Mouse (Mus musculus) urinary bladder, postnatal 14 days (tissue): Measurements from ENCODE around the gene Babam2.
"Not testable (repeated sequence)": the region's sequence is repeated elsewhere in the genome, so short reads cannot be mapped to it uniquely, and the experiment has no call there.

Source experiments
- DNase-seq: peaks from one replicate; pipeline ENCODE4 v3.0.0; 2021; ENCODE audit warnings: low spot score

The Babam2 gene

DNA sequence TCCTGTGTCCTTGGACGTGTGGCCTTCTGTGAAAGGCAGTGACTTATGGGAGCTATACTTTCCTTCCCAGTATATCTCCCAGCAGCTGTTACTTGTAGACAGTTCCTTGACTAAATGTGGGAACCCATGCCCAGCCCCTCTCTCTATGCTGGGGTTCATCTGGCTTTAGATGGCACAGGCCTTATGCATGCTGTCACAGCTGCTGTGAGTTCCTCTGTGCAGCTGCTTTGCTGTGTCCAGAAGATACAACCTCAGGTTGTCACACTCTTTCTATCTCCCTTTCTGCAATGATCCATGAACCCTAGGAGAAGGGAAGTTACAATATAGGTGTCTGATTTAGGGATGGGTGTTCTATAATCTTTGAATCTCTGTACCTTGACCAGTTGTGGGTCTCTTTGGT is 132.1 kb downstream of the Babam2 start:
- no peak for DNase-seq

DNA sequence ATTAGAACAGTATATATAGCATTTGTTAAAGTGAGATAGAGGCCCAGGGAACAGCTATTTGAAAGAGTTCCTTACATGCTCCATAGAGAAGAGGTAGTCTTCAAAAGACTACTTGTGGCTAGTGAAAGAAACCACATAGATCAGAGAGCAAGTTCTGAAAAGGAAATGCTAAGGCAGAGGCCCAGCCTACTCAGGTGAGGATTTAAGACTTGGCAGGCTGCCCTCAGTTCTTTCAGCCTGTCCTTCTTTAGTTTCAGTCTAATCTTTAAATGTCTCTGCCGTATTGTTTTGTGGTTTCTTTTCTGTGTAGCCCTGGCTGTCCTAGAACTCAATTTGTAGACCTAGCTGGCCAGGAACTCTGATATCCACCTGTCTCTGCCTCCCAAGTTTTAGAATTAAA is 134.1 kb downstream of the Babam2 start:
- DNase-seq, result peak; percentile 47

DNA sequence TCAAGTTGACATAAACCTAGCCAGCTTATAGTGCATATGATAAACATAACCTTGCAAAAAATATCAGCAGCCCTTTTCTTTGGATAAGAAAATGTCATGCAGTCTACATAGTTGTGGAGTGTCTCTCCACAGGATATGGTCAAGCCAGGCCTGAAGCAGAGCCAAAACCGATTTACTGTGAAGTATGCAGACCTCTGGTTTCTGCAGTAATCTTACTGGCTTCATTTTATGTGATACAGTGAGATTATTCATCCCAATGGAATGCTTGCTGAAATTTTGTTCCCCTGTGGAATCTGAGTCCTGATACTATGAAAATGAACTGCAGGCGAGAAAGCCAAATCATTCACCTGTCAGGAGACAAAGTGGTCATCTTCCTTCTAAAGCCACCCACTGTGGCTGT is 138.2 kb downstream of the Babam2 start:
- DNase-seq, result no peak

DNA sequence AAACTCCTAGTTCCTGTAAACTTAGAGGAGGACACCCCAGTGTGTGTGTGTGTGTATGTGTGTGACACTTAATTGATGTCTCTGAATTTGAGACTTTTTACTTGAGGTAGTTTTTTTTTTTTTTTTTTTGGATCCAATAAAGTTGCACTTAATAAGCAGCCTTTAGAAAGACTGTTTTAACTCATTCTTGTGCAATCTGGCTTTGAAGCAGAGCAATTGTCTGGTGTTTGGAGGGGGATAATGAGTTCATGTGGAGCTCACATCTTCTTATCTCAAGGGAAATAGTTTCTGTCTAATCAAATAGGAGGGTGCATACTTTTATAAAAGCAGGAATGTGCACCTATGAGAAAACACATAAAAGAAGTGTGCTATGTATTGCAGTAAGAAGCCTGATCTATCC is 142.5 kb downstream of the Babam2 start:
- no peak for DNase-seq

DNA sequence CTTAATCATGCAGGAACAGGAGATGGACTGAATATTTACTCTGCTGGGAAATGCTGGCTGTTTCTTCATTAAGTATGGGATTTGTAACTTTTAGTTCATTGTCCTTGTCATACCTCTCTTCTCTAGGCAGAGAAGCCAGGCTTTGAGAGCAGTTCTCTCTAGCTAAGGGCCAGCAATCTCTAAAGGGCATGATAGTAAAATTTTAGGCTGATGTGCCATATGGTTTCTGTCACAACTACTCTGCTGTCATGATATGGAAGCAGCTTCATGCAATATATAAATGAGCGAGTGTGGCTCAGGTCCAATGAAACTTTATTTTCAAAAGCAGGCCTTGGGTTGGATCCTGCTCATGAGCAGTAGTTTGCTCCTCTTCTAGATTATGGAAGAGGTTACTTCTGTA is 142.9 kb downstream of the Babam2 start:
- no peak for DNase-seq

DNA sequence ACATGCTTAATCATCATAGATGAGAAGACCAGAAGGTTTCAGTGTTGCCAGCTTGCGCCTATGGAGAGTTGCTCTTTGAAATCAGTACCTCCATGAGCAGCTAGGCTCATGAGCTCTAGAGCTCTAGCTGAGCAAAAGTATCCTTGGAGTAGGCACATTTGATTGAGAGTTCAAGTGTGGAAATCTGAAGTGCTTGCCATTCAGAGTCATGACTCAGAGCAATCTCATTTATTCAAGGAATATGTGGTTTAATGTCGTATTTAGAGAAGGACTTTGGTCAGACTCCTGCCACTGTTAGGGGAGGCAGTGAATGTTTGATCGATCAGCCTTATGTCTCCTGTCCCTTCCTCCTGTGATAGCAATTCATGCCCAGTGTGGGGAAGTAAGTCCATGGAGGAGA is 147.4 kb downstream of the Babam2 start:
- no peak for DNase-seq

DNA sequence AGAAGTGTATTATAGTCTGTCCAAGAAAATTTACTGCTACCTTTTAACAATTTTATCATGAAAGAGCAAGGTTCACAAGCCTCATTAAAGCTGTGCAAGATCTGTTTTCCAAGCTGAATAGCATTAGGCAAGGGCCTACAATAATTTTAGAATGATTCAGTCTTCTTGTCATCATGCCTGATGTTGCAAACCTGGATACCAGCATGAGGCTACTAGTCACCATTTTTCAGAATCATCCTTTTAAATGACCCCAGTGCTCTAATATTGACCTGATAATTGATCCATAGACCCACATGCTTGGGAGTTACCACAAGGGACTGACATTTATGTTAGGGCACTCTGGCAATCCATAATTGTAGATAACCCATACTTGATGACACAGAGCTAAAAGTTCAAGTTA is 149.5 kb downstream of the Babam2 start:
- DNase-seq, result no peak

DNA sequence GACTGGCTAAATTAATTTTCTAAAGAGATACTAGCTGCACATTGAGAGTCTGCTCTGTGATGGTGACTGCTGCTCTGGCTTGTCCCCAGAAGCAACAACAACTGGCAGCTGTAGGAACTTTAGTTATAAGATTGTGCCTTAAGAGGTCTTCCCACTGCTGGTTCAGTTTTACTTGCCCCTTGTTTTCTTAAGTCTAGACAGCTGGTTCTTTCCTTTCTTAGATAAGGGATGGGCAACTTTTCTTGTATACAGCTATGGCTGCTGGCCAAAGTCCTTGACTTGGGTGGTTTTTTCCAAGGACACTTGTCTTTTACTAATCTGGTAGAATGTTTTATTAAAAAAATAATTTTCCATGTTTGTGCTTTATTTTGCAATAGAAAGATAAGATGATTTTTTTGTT is 151.5 kb downstream of the Babam2 start:
- no peak for DNase-seq

DNA sequence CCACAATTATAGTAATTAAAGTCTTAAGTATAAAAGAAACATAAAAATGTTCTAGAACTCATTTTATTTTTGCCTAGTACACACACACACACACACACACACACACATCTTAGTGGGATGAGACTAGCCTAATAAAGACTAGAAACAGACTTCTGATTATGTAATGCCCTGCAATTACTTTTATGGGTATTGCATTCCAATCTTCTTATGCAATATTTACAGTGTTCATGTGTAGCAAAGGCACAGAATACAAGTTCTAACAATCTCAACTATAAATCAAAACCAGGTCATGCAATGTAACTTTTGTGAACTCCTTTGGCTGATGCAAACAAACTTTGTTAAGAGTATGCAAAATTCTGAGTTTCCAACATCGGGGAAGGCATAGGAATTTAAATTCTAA is 155.3 kb downstream of the Babam2 start:
- DNase-seq, result no peak

DNA sequence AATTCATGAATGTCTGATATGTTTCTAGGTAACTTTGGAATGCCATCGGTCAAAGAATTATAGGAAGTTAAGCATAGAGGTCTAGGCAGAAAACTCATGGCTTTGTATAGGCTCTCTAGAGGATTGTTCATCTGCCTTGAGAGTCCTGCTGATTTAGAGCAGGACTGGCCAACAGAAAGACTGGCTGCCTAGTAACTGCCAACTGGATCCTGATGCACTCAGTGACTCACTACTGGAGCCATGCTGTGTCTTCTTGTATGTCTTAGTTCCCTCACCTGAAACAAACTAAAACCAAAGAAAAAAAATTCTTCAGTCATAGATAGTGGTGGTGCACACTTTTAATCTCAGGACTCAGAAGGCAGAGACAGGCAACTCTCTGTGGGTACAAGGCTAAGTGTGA is 156.3 kb downstream of the Babam2 start:
- no peak for DNase-seq

DNA sequence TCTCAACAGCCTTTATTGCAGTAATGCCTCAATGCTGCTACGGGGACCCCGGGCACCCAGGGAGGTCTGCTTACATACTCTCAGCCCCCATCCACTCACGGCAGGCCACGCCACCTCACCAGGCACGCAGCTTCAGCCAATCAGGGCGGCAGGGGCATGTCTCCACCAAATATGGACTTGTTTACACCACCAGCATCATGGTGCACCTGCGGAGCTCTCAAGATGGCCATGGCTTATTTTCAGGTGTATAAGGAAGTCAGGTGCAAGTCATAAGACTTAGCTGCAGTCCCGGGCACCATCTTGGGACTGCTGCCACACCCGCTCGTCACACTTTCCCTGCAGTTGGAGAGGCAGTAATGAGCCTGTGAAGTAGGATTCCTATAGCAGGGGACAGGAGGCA is 161.4 kb downstream of the Babam2 start:
- DNase-seq, result not testable (repeated sequence)

DNA sequence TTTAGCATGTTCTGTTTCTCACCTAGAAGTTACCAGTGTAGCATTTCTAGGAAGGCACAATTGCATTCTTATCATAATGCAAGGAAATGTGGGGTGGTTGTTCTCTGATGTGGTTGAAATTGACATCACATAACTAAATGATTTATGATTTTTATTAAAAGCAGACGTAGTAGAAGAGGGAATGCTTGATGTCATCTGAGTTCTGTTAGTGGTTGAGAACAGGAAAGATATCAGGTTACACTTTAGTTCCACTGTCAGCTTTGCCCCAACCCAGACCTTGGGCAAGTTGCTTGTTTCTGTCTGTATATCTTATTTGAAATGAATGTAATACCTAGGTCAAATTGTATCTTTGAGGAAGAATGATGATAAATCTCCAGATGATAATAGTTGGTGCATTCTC is 162.9 kb downstream of the Babam2 start:
- no peak for DNase-seq

DNA sequence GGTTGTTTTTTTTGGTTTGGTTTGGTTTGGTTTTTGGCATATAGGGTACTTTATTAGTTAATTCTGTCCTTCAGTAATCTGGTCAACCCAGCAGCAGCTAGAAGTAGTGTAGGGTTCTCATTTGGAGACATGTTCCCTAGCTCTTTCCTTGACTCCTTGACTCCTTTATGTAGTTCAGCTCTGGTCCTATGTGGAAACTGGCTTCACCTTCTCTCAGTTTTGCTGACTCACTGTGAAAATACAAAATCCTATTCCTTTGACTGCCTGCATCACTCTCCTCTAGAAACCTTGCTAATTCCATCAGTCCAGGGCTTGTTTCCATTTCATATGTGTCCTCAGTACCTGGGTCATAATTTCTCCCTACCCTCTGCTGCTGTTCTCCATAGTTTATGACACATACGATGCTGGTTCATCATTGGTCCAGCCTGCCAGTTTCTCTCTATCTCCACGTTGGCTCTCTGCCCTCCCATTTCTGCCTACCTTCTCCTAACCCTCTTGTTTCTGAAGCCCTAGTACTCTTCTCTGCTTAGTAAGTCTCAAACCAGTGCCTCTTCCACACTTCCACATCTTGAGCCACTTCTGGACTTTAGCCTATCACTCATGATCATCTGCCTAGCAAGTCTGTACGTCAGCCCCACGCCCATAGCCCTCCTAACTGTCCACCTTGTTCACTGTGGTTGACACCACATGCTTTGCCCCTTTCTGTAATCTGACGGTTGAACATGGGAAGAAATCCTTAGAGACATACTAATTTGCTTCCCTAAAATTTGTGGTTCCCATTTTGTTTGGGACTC is 163.5 kb downstream of the Babam2 start:
- DNase-seq, result no peak

DNA sequence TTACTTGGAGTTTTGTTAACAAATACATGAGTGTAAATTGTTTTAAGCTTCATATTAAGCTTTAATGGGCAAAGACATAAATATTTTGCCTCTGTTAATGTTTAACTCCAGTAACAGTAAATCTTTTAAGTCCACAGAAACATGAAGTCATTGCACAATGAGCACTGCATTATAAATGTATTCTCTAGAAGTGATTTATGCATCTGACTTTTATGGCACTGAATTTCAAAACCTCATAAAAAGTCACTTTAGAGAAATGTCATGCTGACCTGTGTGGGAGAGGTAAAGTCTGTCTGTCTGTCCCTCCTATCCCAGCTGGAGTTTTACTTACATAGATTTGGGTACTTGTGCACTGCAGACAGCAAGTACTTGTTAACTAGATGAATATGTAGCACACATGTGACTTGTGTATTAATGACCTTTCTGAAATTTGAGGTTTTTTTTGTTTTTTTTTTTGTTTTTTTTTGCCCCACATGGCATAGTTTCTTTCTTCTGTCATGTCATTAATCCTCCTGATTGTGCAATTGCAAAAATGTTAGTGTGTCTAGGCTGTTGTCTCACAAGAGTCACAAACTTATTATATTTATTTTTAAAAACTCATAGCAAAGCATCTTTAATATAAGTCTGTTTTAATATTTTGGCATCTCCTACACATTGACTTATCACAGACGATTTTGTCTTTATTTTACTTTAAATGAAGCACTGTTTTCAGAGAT is 165.4 kb downstream of the Babam2 start:
- DNase-seq, result no peak

DNA sequence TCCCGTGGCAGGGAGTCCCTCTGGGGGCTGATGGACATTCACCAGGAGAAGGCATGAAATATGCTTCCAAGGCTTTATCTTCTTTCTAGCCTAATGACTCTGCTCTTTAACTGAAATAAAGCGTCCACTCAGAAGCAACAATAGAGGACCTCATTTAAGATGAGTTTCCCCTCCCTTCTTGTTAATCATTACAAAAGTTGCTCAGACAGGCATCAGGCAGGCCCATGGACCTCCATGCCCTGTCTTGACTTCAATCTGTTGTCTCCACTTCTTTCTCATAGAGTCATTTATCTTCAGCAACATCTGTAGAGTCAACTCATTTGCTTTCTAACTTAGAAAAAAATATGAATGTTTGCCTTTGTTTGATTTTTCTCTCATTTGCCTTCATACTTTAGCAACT is 166.6 kb downstream of the Babam2 start:
- no peak for DNase-seq

DNA sequence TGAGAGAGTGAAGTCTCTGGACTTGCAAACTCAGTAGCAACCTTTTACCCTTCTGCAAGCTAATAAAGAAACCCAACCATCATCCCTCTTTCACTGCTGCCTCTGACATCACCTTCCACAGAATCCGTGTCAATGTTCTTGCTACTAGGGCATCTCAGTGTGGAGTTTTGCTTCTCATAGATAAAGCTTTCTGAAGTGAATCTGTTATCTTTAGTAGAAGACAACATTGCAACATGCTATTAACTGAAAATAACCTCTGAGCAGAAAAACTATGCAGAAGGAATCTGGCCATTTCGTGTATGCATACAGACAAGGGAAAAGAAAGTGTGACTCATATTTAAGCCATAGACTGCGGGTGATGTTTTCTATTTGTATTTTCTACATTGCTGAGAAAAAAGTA is 168.6 kb downstream of the Babam2 start:
- no peak for DNase-seq

DNA sequence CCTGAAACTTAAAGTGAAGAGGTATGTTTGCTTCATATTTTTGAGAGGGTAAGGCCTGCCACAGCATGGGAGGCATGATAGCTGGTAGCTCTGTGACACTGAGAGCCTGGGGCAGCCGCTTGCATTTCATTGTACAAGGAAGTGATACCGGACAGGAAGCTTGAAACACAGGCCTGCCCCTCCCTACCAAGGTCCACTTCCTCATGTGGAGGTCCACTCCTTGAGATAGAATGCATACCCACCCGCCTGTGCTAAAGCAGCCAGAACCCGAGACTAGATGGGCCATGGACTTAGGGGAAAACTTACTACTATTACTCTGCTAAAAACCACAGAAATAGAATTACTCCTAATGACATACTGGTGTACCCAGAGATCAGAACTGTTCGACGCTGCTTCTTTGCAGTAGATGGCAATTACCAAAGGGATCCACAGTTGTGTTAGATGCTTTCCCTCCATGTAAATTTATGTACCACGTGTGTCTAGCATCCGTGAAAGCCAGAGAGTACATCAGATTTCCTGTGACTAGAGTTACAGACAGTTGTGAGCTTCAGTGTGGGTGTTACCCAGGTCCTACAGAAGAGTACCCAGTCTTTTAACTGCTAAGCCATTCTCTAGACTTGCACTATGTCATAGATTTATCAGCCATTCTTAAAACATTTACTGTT is 173.5 kb downstream of the Babam2 start:
- peak; percentile 41 for DNase-seq

DNA sequence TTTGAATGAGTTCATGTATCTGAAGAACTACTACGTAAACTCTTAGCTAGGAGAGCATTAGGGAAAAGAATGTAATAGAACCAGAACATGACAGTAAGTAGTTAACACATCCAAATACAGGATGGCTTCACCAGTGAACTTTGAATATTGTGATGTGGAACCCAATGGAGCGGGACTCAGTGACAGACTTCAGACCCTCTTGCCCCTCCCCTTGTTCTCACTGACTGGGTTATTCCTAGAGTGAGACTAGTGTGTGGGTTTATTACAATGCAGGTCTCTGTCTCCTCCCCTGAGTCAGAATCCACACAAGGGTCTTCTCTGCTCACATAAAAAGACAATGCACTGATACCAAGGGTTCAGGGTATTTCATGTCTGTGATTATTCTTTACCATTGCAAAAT is 175.8 kb downstream of the Babam2 start:
- DNase-seq, result no peak

DNA sequence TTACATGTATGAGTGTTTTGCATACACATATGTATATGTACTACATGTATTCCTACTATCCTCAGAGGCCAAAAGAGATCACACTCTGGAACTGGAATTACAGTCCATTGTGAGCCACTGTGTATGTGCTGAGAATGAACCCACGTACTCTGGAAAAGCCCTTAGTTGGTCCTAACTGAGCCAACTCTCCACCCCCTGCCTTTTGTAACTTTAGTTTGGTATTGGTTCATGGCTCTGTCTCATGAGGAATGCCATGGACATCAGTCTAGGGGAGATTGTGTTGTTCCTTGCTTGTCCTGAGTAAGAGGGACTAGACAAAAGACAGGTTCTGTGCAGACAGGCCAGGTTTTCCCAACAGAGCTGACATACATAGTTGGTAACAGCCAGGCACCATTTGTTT is 177.1 kb downstream of the Babam2 start:
- DNase-seq, result no peak

DNA sequence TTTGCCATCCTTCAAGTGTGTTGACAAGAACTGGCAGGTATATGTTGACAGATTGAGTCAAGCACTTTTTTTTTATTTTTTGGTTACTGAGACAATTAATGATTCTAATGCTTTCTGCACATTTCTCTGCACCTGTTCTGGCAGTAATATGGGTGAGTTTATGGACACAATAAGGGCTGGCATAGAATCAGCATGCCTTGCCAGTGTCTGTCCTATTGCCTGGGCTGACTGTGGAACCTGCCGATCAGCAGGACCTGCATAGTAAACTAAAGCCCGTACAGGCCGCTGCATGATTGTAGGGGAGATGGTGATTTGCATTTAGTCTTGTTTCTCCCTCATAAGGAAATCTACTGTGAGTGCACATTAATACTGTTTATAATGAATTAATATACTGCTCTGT is 178.0 kb downstream of the Babam2 start:
- DNase-seq, result no peak

DNA sequence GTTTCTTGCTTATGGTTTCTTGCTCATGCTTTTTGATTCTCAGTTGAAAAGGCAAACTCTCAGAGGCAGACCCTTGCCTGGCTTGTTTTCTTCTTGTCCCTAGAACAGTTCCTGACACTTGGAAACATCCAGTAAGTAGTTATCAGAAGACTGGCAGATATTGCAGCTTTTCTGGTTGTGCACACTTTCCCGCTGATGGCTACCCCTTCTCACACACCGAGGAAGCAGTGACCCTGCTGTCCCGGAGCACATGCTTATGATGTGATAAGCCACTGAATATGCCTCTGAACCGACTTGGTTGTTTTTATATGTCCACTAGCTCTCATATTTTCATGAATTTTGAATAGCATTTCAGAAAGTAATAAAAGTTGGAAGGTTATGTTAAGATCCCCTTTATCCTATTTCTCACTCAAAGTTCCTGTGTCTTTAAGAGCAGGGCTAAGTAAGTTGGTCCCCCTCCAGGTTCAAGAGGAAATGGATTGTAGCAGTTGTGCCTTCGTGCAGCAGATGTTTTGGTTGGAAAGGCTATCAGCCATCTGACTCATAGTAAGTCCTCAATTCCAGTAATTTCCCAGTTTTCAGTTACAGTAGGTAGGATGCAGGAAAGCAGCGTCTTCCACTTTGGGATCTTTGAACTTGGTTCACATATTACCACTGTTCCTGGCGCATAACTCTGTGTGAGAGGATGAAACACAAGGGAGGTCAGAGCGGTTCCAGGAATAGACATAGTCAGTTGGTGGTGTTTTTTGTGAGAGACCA is 178.9 kb downstream of the Babam2 start:
- peak; percentile 34 for DNase-seq

DNA sequence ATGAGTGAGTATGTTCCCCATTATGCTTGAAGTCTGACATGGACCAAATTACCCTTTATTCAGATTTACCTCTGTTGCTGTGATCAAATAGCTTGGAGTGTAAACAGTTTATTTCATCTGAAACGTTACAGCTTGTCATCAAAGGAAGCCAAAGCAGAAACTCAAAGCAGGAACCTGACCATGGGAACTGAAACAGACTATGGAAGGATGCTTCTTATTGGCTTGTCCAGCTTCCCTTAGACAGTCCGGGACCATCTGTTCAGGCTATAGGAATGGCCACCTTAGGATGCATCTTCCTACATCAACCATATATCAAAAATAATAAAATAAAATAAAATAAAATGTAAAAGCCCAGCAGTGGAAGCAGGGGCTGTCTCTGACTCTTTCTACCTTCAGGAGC is 183.0 kb downstream of the Babam2 start:
- DNase-seq, result no peak

DNA sequence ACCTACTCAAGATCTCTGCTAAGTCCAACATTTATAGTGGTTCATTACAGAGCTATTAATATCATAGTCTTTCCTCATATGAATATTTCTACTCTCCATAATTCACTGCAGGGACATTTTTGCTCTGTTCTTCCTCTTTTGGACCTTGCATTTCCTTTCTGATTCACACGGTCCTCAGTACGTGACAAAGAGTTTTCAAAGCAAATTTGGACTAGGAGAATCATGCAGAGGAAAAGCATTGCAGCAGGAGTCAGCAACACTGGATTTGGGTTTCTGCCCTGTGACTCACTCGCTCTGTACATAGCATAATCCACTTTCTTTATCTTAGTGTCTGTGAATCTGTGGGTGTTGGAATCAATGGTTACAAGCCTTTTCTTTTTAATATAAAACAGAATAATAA is 184.8 kb downstream of the Babam2 start:
- peak; percentile 32 for DNase-seq
